Mouse (Mus musculus) bone marrow macrophage, adult 2 months (primary cell): ENCODE measurements around the gene Gzmm.

Source experiments
- CTCF ChIP-seq: IDR thresholded peaks from 2 replicates; pipeline ENCODE4 v1.5.1; 2012; ENCODE audit warnings: low read depth, mild to moderate bottlenecking, low read length, moderate library complexity
- POLR2A ChIP-seq: IDR thresholded peaks from 2 replicates; pipeline ENCODE4 v1.6.1; 2012; ENCODE audit warnings: mild to moderate bottlenecking, low read depth, low read length, borderline replicate concordance

DNA sequence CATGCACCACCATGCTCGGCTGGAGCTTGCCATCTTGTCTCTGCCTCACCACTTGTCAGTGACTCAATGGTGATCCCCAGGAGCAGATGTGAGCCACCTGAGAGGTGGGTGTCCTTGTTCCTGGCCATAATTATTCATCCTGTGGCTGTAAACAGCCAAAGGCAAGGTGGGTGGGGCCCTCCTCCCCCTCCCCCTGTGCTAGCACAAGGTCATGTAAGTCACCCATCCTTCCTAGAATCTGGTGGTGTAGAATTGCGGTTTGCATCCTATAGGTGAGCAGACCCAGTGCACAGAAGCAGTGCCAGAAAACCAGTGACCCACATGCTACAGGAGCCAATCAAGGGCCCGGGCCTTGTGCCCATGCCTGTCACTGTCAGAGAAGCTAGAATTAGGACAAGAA is 15.8 kb upstream of the Gzmm start:
- TF ChIP-seq CTCF (no peak), POLR2A (no peak)
